Mouse (Mus musculus): ENCODE measurements around the gene Atn1. TPM values are rescaled to one million over a fixed set of nuclear protein-coding genes. Genes with fewer than 3 reads are reported as not detected.

The Atn1 gene
- polyA plus RNA-seq, 1 experiment from 2014 or later, result 15.2 TPM

DNA sequence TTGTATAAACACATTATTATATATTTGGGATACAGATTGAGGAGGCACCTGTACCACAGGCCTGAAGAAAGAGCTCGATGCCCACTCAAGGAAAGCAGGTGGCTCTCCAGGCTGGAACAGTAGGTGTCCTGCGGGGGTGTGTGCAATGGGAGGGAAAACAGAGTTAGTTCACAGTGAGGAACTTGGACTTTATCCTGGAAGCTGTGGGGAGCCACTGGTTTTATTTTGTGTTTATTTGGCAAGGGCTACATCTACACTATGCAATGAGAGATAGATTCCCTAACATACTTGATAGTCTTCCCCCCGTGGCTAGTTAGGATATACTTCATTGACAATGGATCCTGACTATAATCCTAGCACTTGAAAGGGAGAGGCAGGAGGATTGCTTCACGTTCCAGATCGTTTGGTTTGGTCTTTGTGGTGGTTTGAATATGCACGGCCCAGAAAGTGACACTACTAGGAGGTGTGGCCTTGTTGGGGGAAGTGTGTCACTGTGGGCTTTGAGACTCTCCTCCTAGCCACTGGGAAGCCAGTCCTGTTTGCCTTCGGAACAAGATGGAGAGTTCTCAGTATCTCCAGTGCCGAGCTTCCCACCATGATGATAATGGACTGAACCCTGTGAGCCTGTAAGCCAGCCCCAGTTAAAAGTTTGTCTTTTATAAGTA is 30.6 kb upstream of the Atn1 start:
- H3K4me3 ChIP-seq, result no peak overlapping the region
- H3K27me3 ChIP-seq (replicated peaks; ENCODE audit: low read depth, poor library complexity, severe bottlenecking), result no peaks in the 10 kb centered on the region
- H3K9me3 ChIP-seq, result no peaks in the 10 kb centered on the region
- DNase-seq (ENCODE audit: low spot score), result no peak
- WGBS, result 63% methylated on average over 8 of the region's 8 CpGs
- no peak overlapping the region for H3K27ac ChIP-seq (replicated peaks)
- peaks cover 8% of the 10 kb centered on the region for H3K4me1 ChIP-seq
- no peaks in the 10 kb centered on the region; the same call in 1 of the 2 replicates for H3K36me3 ChIP-seq (replicated peaks)

DNA sequence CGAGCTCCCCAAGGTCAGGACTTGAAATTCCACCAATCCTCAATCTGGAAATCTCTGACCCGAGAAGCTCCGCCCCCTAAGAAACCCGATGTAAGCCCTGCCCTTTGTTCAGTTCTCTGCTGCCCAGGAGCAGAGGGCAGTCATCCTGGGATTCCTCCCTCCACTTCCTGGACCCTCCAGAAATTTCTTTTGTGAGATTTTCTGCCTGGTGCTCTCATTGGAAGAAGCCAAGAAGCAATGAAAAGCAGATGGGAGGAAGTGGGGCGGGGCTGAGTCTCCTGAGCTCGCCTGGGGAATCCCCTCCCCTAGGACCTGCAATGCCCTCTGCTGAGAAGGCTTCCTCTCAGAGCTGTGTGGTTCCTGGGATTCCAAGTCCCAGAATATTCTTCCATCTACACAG is 26.1 kb upstream of the Atn1 start:
- WGBS, result 16% methylated on average over 6 of the region's 6 CpGs
- Histone ChIP-seq H3K27ac (replicated peaks) (peak overlapping the region; percentile 75), H3K36me3 (replicated peaks) (no peaks in the 10 kb centered on the region), H3K27me3 (replicated peaks; ENCODE audit: low read depth, poor library complexity, severe bottlenecking) (peaks cover 20% of the 10 kb centered on the region), H3K4me3 (peak overlapping the region; percentile 40), H3K9me3 (no peaks in the 10 kb centered on the region), H3K4me1 (peaks cover 25% of the 10 kb centered on the region)
- peak; percentile 77 for DNase-seq (ENCODE audit: low spot score)

DNA sequence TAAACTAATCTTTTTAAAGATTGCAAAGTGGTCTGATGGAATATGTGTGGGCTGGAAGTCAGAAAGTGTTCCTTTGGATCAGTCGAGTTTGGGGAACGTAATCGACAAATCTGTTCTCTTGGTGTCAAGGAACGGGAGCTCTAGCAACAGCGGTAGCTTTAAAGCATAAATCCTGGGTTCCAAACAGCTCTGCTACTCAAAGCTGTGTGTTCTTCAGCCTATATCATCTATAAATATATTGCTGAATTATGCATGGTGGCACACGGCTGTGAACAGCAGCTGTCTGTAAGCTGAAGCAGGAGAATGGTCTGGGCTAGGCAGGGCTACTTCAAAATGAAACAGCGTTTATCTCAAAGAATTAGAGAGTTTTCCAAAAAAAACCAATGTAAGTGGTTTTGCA is 24.6 kb upstream of the Atn1 start:
- no peaks in the 10 kb centered on the region for H3K9me3 ChIP-seq
- H3K27me3 ChIP-seq (replicated peaks; ENCODE audit: low read depth, poor library complexity, severe bottlenecking), result peaks cover 26% of the 10 kb centered on the region
- 92% methylated on average over 7 of the region's 7 CpGs for WGBS
- no peak overlapping the region for H3K4me3 ChIP-seq
- H3K27ac ChIP-seq (replicated peaks), result no peak overlapping the region
- no peak for DNase-seq (ENCODE audit: low spot score)
- H3K4me1 ChIP-seq, result peaks cover 25% of the 10 kb centered on the region
- no peaks in the 10 kb centered on the region for H3K36me3 ChIP-seq (replicated peaks)

DNA sequence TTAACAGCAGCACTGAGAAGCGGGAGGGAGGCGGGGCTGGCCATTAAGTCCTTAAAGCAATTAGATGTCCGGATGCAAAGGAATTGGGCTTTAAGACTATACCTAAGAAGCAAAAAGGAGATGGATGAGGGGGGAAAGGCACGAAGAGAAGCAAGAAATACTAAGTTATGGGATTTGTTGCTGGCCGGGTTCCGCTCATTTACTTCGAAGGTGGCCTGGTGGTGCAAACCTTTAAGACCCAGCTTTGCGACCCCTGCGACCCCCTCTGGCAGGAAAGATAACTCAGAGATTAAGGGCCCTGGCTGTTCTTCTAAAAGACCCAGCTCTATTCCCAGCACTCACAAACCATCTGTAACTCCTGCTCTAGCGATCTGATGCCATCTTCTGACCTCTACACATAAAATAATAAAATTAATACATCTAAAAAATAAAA is 23.7 kb upstream of the Atn1 start:
- Histone ChIP-seq H3K4me1 (peaks cover 25% of the 10 kb centered on the region), H3K36me3 (replicated peaks) (no peaks in the 10 kb centered on the region), H3K27me3 (replicated peaks; ENCODE audit: low read depth, poor library complexity, severe bottlenecking) (peaks cover 26% of the 10 kb centered on the region), H3K4me3 (peak overlapping the region; percentile 58), H3K27ac (replicated peaks) (peak overlapping the region; percentile 52; the same call in 1 of the 2 replicates), H3K9me3 (no peaks in the 10 kb centered on the region)
- WGBS, result 3% methylated on average over 10 of the region's 10 CpGs
- peak; percentile 57 for DNase-seq (ENCODE audit: low spot score)

DNA sequence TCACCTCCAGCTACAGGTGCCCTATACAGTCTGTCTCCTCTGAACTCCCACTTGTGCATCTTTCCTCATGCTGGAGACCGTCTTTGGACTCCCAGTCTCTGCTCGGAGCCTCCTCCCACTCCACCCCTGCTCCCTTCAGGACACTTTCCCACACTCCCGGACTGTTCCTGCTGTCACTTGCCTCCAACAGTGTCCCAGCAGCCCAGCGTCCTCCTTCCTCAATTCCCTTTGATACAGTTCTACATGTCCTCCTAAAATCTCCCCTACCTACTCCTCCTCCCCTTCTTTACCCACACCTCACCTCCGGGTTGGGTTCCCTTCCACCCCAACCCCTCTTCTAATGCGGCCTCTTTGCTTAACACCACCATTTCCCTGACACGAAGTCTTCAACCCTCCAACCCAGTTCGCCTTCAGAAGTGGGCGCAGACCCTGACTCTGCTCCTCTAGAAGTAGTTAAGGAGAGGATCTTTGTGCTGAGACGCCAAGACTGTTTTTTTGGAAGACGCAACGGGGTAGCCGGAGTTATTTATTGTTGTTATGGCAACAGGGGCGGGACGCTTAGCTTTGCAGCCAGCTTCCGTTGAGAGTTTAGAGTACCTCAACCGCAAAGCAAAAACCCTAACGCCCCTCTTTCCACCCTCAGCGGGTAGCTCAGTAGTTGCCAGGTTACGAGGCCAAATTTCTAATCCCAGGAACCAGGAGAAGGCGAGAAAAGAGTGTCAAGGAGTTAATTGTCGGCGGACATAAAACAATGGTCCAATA is 23.1 kb upstream of the Atn1 start, which contains the start of gene Lrrc23:
TSS of gene Lrrc23 (minus strand) at position 506 of the 762 bp plus-strand sequence.
- WGBS, result 2% methylated on average over 23 of the region's 23 CpGs
- Histone ChIP-seq H3K36me3 (replicated peaks) (no peaks in the 10 kb centered on the region), H3K9me3 (no peaks in the 10 kb centered on the region), H3K4me3 (peak within 1 kb of the TSS; percentile 58), H3K27ac (replicated peaks) (peak within 1 kb of the TSS; percentile 52; the same call in 1 of the 2 replicates), H3K27me3 (replicated peaks; ENCODE audit: low read depth, poor library complexity, severe bottlenecking) (peaks cover 26% of the 10 kb centered on the region), H3K4me1 (peaks cover 25% of the 10 kb centered on the region)
- DNase-seq (ENCODE audit: low spot score), result peak; percentile 65

DNA sequence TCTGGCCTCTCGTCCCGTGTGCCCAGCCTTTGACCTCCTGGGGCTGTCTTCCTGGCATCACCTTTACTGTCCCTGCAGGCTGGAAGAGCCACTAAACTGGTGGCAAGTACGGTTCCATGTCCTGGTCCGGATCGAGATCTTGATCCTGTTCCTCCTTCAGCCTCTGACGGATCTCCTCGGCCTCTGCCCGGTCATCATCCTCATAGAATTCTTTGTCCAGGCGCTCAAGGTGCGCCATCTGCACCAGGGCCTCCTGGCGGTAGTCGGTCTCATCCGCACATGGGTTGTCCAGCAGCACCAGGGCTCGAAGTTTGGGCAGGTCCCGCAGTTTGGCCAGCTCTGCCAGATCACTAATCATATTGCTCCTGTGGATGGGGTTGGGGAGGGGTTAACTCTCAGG is 14.2 kb upstream of the Atn1 start:
- DNase-seq (ENCODE audit: low spot score), result no peak
- WGBS, result 87% methylated on average over 15 of the region's 15 CpGs
- H3K36me3 ChIP-seq (replicated peaks), result no peaks in the 10 kb centered on the region
- H3K9me3 ChIP-seq, result no peaks in the 10 kb centered on the region
- H3K4me1 ChIP-seq, result peaks cover 33% of the 10 kb centered on the region
- H3K27me3 ChIP-seq (replicated peaks; ENCODE audit: low read depth, poor library complexity, severe bottlenecking), result peaks cover 84% of the 10 kb centered on the region
- H3K27ac ChIP-seq (replicated peaks), result no peak overlapping the region
- 0 out of 2 replicates have a peak overlapping the region, but pooled peaks have one; percentile 1 for H3K4me3 ChIP-seq

DNA sequence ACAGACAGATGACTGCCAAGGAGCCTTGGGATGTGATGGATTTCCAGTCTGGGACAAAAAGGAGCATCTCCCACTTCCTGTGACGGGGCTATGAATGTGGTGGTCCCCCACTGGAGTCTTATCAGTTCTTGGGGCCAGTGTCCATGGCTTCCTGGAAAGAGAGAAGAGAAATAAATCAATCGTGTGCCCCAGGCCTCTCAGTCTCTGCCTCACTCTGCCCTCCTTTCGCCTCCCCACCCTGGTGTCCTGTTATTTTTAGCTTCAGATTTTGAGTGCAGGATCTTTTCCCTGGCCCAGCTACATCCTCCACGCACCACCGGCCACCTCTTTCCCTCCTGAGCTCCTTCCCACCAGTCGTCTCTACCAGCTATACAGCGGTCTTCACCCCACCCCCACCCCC is 13.7 kb upstream of the Atn1 start:
- no peaks in the 10 kb centered on the region for H3K36me3 ChIP-seq (replicated peaks)
- peaks cover 33% of the 10 kb centered on the region for H3K4me1 ChIP-seq
- H3K9me3 ChIP-seq, result no peaks in the 10 kb centered on the region
- 60% methylated on average over 7 of the region's 7 CpGs for WGBS
- H3K4me3 ChIP-seq, result peak overlapping the region; percentile 64
- no peak for DNase-seq (ENCODE audit: low spot score)
- peak overlapping the region; percentile 71; the same call in 1 of the 2 replicates for H3K27ac ChIP-seq (replicated peaks)
- H3K27me3 ChIP-seq (replicated peaks; ENCODE audit: low read depth, poor library complexity, severe bottlenecking), result peaks cover 84% of the 10 kb centered on the region

DNA sequence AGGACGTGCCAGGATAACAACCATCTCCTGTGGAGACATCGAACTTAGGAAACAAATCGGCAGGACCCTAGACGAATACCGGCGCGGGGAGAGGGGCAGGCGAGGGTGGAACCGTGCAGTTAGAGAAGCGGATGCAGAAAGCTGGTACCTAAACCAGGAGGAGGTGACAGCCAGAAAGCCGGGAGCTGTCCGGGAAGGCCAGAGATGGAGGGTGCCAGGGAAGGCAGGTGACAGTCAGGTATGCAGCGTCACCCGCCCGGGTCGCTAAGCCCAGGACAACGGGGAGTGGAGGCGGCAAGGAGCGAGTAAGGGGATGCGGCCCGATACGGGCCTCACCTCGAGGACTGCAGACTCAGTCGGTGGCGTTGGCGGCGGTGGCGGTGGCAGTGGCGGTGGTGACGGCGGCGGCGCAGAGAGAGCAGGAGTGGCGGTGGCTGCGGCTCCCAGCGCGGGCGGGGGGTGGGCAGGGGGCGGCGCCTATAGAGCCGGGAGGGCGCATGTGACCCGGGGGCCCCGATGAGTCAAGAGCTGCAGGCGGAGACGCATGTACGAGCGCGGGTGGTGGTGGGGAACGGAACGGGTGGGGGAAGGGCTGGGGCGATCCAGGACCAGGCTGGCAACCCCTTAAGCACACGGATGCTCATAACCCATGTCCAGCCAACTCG is 12.9 kb upstream of the Atn1 start, which contains the start of gene Eno2:
TSS of gene Eno2 (minus strand) at position 573 of the 665 bp plus-strand sequence.
- under 1% methylated on average over 54 of the region's 54 CpGs for WGBS
- peak within 1 kb of the TSS; percentile 64 for H3K4me3 ChIP-seq
- peaks cover 85% of the 10 kb centered on the region for H3K27me3 ChIP-seq (replicated peaks; ENCODE audit: low read depth, poor library complexity, severe bottlenecking)
- peak within 1 kb of the TSS; percentile 71 for H3K27ac ChIP-seq (replicated peaks)
- no peaks in the 10 kb centered on the region for H3K9me3 ChIP-seq
- H3K36me3 ChIP-seq (replicated peaks), result no peaks in the 10 kb centered on the region
- peaks cover 33% of the 10 kb centered on the region for H3K4me1 ChIP-seq
- DNase-seq (ENCODE audit: low spot score), result peak; percentile 79

DNA sequence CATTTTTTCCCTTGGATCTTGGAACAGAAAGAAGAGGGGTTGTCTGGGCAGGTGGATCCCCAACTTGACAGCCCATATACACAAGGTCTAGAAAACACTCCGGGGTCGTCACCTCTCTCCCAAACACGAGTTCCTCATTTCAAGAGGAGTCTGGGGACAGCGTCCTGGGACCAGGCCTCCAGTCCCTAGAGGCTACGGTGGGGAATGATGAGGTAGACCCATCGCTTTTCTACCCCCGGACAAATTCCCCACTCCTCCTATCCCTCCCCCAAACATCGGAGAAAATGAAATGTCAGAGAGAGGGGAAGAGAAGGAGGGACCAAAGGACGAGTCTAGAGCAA is 12.3 kb upstream of the Atn1 start:
- Histone ChIP-seq H3K4me3 (peak overlapping the region; percentile 64), H3K9me3 (no peaks in the 10 kb centered on the region), H3K27ac (replicated peaks) (peak overlapping the region; percentile 51), H3K27me3 (replicated peaks; ENCODE audit: low read depth, poor library complexity, severe bottlenecking) (peaks cover 85% of the 10 kb centered on the region), H3K36me3 (replicated peaks) (no peaks in the 10 kb centered on the region), H3K4me1 (peaks cover 33% of the 10 kb centered on the region)
- no peak for DNase-seq (ENCODE audit: low spot score)
- 4% methylated on average over 9 of the region's 9 CpGs for WGBS

DNA sequence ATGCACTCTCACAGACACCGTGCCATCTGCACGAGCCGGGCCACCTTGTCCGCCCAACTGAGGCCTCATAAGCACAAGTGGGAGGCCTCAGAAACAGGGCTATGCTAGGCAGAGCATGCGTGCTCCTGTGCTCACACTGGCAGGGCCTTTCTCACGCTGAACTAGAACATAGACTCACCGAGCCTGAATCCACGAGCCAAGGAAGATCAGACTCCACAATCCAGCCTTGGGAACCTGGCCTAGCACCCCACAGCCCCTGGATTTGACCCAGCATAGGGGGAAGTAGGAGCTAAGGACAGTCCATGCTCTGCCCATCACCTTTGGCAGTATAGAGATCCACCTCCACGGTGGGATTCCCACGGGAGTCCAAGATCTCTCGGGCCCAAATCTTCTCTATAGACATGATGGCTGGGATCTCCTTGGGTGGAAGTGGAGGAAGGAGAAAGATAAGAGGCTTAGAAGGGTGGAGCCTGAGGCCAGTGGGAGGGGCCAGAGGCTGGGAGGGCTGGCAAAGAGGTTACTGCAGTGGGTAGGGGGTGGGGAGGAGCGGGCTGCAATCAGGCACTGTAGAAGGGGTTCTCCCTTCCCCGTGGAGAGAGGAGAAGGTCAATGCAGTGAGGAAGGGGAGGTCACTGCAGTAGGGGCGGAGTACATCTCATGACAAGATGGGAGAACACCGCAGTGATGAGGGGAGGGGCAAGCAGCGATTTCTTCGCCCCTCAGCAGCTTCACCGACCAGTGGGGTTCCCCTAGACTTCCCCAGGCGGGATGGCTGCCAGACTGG is 11.8 kb upstream of the Atn1 start:
- Histone ChIP-seq H3K9me3 (no peaks in the 10 kb centered on the region), H3K4me3 (peak overlapping the region; percentile 64), H3K27ac (replicated peaks) (peak overlapping the region; percentile 51), H3K4me1 (peaks cover 33% of the 10 kb centered on the region), H3K36me3 (replicated peaks) (no peaks in the 10 kb centered on the region), H3K27me3 (replicated peaks; ENCODE audit: low read depth, poor library complexity, severe bottlenecking) (peaks cover 86% of the 10 kb centered on the region)
- peak; percentile 38 for DNase-seq (ENCODE audit: low spot score)
- 20% methylated on average over 19 of the region's 19 CpGs for WGBS

DNA sequence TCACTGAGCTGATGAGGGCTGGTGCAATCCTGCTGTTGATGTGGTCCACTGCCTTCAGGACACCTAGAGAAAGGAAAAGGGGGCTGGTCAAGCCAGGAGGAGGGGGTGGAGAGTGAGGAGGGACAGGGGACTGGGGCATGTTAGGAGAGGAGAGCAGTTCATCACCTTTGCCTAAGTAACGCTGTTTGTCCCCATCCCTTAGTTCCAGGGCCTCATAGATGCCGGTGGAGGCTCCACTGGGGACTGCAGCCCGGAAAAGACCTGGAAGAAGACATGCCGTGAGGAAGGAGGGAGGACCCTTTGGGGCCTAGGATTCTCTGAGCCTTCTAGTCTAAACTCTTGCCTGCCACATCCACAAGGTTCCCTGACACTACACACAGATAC is 11.2 kb upstream of the Atn1 start:
- H3K9me3 ChIP-seq, result no peaks in the 10 kb centered on the region
- peak overlapping the region; percentile 40 for H3K27ac ChIP-seq (replicated peaks)
- no peak for DNase-seq (ENCODE audit: low spot score)
- no peaks in the 10 kb centered on the region for H3K36me3 ChIP-seq (replicated peaks)
- H3K27me3 ChIP-seq (replicated peaks; ENCODE audit: low read depth, poor library complexity, severe bottlenecking), result peaks cover 86% of the 10 kb centered on the region
- H3K4me3 ChIP-seq, result peak overlapping the region; percentile 11; the same call in 1 of the 2 replicates
- H3K4me1 ChIP-seq, result peaks cover 33% of the 10 kb centered on the region
- 25% methylated on average over 4 of the region's 4 CpGs for WGBS

DNA sequence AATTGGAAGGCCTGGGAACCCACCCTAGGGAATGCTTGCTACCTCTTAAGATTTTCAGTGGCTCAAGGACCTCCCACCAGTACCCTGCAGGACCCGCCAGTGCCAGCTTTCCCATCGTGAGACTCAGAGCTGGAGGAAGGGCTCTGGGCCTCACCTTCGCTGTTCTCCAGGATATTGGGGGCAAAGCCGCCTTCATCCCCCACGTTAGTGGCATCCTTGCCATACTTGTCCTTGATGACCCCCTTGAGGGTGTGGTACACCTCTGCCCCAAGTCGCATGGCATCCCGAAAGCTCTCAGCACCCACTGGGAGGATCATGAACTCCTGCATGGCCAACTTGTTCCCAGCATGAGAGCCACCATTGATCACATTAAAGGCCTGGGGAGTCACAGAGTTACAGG is 9.6 kb upstream of the Atn1 start:
- H3K27me3 ChIP-seq (replicated peaks; ENCODE audit: low read depth, poor library complexity, severe bottlenecking), result peaks cover 80% of the 10 kb centered on the region
- H3K9me3 ChIP-seq, result no peaks in the 10 kb centered on the region
- H3K4me3 ChIP-seq, result no peak overlapping the region
- WGBS, result 81% methylated on average over 7 of the region's 7 CpGs
- peaks cover 33% of the 10 kb centered on the region for H3K4me1 ChIP-seq
- H3K27ac ChIP-seq (replicated peaks), result no peak overlapping the region
- no peak for DNase-seq (ENCODE audit: low spot score)
- no peaks in the 10 kb centered on the region for H3K36me3 ChIP-seq (replicated peaks)

Measured in embryonic facial prominence, embryonic 10.5 days (tissue).